Mouse (Mus musculus) heart, postnatal 4 days (tissue): ENCODE measurements at regions not wholly inside any gene's neighbourhood (a gene's known extent, or its start where the extent isn't known, plus 50 kb on each side); places are given as distances from the start of the nearest gene placed in this dataset.
A peak's percentile ranks its signal among the peaks of the same experiment; 100 is the strongest.
"Not testable (repeated sequence)": the region's sequence is repeated elsewhere in the genome, so short reads cannot be mapped to it uniquely, and the experiment has no call there.

Source experiments
- DNase-seq: peaks from one replicate; pipeline ENCODE4 v3.0.0; 2021

DNA sequence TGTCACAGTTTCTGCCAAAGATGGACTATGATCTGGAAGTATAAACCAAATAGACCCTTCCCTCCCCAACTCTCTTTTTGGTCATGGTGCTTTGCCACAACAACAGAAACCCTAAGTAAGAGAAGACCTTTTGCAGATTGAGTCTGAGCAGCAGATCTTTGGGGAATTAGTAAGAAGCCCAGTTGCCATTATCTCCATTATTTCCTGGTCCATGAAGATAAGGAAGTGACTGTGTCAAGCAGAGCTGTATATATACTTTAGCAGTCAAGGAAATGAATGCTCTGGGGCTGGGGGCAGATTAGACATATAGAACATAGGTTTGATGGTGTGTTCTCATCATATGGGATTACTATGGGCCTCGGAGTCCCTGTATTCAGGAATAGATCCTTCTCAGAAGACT lies 117.8 kb upstream of the C9orf72 start:
- DNase-seq, result no peak

DNA sequence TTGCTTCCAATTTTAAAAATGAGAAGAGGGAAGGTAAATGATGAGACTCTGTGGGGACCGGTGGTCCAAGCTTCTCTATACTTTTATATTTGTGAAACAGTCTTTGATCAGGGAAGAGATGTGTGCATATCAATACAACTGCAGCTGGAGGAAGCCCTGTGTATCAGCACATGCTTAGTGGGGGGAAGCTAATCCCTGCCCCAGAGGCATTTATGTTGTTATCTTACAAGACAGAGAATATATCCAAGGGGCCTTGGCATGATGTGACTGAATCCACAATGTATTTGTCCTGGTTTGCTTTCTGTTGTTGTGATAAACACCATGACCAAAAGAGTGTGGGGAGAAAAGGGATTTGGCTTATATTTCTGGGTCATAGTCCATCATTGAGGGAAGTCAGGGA lies 105.2 kb upstream of the C9orf72 start:
- DNase-seq, result no peak

DNA sequence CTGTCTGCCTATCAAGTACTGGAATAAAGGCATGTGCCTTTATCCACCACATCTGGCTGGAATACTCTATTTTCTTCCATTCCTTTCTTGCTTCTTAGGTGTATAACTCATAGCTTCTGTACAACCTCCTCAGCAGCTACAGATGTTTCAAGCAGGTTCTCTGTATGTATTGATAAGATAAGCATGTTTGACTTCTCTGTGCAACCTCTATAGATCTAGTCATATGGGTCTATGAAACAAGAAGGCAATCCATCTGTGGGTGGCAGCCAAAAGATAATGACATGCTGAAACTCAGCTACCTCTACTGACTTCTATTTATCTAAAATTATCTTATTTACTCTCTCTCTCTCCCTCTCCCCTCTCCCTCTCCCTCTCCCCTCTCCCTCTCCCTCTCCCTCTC lies 99.3 kb upstream of the C9orf72 start:
- no peak for DNase-seq

DNA sequence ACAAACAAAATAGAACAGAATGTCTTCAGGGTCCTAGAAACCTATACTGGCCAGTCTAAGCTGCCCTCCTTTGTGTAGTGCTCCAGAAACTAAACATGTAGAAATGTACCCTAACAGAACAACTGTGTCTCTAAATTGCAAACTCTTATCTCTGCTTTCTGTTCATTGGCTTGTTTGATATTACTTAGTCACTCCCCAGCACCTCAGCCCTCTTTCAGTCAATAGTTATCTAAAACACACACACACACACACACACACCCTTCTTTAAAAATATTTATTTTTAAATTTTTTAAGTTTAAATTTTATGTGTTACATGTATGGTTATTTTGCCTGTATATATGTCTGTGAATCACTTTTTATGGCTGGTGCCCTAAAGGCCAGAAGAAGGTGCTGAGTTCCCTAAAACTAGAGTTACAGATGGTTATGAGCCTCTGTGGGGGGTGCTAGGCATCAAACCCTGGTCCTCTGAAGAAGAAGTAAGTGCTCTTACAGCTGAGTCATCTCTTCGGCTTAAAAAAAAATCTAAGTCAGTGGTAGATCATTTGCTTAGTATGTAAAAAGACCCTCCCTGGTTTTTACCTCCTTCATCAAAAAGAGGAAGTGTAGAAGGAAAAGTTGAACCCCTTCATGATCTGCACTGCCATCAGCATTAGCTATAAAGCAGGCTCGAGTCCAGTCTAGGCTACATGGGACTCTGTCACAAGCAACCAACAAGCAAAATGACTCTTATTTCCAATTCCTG lies 96.6 kb upstream of the C9orf72 start:
- no peak for DNase-seq

DNA sequence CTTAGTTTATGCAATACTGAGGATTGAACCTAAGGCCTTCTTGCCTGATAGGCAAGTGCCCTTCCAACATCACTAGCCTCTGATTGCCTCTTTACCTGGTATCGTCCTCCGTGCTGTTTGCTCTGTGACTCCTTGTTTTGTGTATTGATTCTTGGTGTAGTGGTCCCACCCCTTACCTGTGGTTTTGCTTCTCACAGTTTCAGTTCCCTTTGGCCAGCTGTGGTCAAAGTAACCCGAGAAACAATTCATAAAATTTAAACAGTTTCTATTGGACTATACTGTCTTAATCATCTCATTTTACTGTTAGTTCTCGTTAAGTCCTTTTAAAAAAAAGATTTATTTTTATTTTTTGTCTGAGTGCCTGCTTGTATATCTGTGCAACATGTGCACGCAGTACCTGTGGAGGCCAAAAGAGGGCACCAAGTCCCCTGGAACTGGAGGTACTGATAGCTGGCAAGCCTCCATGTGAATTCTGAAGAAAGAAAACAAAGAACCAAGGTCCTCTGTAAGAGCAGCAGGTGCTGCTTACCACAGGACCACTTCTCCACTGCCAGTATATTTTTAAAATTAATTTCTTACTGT lies 84.5 kb upstream of the C9orf72 start:
- DNase-seq, result peak; percentile 42

DNA sequence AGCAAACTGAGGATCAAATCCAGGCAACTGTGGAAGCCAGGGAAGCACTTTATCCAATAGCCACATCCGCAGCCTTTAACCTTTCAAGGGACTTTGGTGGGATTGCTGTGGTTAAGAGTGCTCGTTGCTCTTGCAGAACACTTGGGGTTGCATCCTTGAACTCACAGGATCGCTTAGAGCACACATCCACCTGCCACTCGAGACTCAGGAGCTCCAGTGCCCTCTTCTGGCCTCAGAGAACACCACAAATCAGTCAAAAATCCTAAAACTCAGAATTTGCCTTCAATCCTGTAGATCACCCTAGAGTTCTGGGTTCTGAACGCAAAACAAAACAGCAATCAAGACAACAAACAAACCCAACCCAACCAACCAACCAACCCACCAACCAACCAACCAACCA lies 82.2 kb upstream of the C9orf72 start:
- DNase-seq, result no peak

DNA sequence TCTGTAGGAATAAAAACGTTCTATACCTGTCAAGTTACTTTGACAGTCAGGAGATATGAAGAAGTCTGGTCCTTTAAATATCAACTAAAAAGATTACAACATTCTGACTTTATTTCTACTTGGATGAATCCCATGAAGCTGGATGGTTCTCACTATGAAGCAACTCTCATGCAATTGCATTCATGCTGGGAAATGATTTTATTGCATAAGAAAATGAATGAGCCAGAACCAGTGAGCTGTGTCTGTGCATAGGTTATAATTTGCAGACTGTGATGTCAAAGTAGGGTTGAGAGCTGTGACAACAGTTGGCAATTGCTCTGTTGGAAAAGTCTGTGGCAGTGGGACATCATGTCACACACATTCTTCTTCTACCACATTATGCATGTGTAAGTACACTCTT lies 79.2 kb upstream of the C9orf72 start:
- DNase-seq, result no peak

DNA sequence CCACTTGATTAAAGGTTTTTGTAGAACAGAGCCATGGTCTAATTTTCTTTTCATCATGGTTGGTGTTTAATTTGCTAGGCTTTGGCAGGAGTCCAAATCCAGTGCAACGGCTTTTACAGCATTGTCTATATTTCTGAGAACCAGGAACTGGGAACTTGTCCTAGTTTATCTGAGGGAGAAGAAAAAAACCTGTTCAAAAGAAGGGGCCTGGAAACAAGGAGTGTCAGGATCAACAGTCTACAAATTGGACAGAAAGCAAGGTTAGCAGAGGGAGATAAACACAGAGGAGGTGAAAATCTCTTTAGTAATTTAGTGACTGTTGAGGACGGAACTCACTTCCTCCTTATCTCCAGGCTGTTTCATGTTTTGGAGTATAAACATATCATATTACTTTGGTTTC lies 74.9 kb upstream of the C9orf72 start:
- DNase-seq, result no peak

DNA sequence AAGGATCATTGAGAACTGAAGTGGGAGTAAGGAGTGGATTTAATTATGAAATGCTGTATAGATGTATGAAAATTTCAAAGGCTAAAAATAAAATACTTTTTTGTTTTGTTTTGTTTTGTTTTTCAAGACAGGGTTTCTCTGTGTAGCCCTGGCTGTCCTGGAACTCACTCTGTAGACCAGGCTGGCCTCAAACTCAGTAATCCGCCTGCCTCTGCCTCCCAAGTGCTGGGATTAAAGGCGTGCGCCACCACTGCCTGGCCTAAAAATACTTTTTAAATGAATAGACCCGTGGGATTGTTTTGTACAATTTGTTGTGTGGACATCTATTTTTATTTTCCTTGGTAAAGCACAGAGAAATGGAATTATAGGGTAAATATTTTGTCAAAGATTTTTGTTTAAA lies 74.4 kb upstream of the C9orf72 start:
- DNase-seq, result not testable (repeated sequence)

DNA sequence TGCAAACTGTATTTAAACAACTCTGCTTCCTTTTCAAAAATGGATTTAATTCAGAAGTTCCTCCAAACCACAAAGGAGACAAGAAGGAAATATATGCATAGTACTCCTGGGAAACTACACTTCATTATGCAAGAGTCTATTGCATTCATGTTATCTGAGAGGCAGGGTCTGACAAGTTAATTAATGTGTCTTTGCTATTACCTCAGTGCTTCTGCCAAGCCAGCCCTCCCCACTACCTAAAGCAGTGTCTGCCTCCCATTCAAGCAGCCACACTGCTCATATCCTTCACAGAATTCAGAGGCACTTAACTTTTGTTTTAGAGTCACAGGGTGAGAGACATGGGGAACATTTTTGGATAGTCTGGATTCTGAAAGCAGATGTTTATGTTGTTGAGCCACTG lies 58.6 kb upstream of the C9orf72 start:
- DNase-seq, result no peak
